Mouse (Mus musculus) testis, adult 2 months (tissue): ENCODE measurements around the gene Lctl.

ENCODE experiments used
- CTCF ChIP-seq: fragments of 200-500 bp; IDR thresholded peaks from 2 replicates; pipeline ENCODE4 v1.5.1; 2012; ENCODE audit warnings: low read depth, mild to moderate bottlenecking, inconsistent platforms, low read length, moderate library complexity; ENCODE audit not compliant: control insufficient read depth, insufficient read depth, insufficient replicate concordance
- POLR2A ChIP-seq: fragments of 200-500 bp; IDR thresholded peaks from 2 replicates; pipeline ENCODE4 v1.6.1; 2012; ENCODE audit warnings: low read depth, mild to moderate bottlenecking, inconsistent platforms, low read length, moderate library complexity; ENCODE audit not compliant: control insufficient read depth

DNA sequence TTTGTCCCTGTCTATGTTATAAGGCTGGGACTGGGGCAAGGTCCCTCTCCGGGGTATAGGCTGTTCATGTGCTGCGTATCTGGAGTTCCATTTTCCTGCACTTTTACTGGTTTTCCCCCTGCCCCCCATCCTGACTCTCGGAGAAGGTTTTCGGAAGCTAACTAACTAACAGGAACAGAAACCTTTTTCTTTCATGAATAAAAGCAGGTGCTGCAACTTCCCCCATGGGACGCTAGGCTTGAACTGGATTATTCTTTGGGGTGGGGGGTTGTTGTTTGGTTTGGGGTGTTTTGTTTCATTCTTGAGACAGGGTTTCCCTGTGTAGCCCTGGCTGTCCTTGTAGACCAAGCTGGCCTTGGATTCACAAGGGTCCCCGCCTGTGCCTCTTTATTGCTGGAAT, 30.4 kb upstream of the Lctl start:
- TF ChIP-seq CTCF (no peak), POLR2A (no peak)
